Mouse (Mus musculus) heart, embryonic 10.5 days (tissue): Measurements from ENCODE around the gene Wdfy1. TPM values are rescaled to one million over a fixed set of nuclear protein-coding genes. Genes with fewer than 3 reads are reported as not detected.

Source experiments
- DNase-seq: peaks from one replicate; pipeline ENCODE4 v3.0.0-alpha.2; 2017; ENCODE audit warnings: low spot score
- H3K27ac ChIP-seq: fragments of 300-500 bp; sonication (generic); 2 replicates; pipeline ENCODE4 v1.5.1; 2016; ENCODE audit warnings: mild to moderate bottlenecking
- H3K27me3 ChIP-seq: fragments of 300-500 bp; sonication (generic); 2 replicates; pipeline ENCODE4 v1.6.1; 2016; ENCODE audit warnings: mild to moderate bottlenecking; ENCODE audit not compliant: poor library complexity, insufficient read depth, severe bottlenecking
- H3K36me3 ChIP-seq: fragments of 300-500 bp; sonication (generic); 2 replicates; pipeline ENCODE4 v1.6.1; 2016; ENCODE audit warnings: mild to moderate bottlenecking, moderate library complexity
- H3K4me1 ChIP-seq: fragments of 300-500 bp; sonication (generic); 2 replicates; pipeline ENCODE4 v1.6.1; 2016; ENCODE audit warnings: mild to moderate bottlenecking
- H3K4me3 ChIP-seq: fragments of 300-500 bp; sonication (generic); 2 replicates; pipeline ENCODE4 v1.5.1; 2016; ENCODE audit warnings: mild to moderate bottlenecking, moderate library complexity
- H3K9me3 ChIP-seq: fragments of 300-500 bp; sonication (generic); 2 replicates; pipeline ENCODE4 v1.6.1; 2016; ENCODE audit warnings: mild to moderate bottlenecking, moderate library complexity
- WGBS: fragments of 180-500 bp; shearing (Covaris S2); methylation state at CpG from one replicate; pipeline ENCODE4 v1.1.7; 2016; 5-methylcytosine and 5-hydroxymethylcytosine counted together
- polyA plus RNA-seq: library from polyadenylated mRNA; unstranded; fragments of >200 nt; fragmentation: Nextera tagmentation; extraction: Ambion mirVana; gene quantifications from 2 replicates; pipeline ENCODE4 v1.2.1, GENCODE M21; 2016

Wdfy1 gene
- polyA plus RNA-seq, result 25.1 and 25.5 TPM in 2 replicates

DNA sequence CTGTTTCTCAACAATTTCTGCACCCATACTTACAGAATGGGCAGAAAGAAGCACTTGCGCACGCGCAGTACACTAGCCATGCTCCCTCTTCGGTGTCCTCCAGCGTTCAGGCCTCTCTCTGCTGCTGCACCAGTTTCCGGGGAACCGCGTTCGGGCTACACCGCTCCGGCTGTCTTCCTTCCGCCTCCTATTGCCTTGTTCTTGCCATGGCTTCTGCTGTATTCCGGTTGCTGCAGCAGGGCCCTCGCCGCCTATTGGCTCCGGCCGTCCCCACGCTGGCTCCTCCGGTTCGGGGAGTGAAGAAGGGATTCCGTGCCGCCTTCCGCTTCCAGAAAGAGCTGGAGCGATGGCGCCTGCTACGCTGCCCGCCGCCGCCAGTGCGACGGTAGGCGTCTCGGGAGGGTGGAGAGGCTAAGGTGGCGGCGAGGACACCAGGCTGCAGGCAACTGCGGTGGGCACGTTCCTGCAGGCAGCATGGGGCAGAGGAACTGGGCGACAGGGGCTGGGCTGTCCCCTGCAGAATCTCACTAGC is at the start of gene Wdfy1, which contains the start of gene Mrpl44:
Gene Wdfy1, minus strand, starts transcription at position 217 of the 532 bp plus-strand sequence.
Gene Mrpl44, plus strand, starts transcription at position 92 of the 532 bp plus-strand sequence.
- under 1% methylated on average over 38 of the region's 38 CpGs for WGBS

DNA sequence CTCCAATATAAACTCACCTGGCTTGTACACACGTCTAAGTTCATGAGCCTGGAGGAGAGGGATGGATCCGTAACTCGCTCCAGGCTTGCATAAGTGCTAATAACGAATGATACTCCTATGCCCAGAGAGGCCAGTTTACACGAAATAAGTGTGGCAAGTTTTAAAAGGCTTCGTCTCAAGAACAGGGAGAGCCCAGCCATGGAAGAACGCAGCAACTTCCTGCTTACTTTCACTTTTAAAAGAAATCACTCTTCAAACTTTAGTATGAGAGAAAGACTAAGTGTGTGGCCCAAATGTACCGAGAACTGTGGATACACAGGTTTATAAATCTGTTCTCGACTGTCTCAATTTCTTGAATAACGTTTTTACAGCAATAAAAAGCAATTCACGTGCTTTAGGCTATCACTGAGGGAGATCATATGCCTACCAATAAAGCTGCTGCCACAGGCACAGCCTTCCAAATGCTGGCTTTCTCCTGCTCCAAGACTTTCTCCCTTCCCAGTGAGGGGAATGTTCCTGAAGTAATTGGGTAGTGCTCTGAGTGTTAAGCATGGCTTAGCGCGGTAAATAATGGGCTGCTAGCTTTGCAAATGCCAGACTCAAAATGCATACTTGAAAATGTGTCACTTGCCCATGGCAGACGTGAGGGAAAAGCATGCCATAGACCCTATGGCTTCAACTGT is 48.1 kb upstream of the Wdfy1 start:
- no peak for DNase-seq
- no peak overlapping the region for H3K27ac ChIP-seq
- 79% methylated on average over 14 of the region's 14 CpGs for WGBS
- no peaks in the 10 kb centered on the region for H3K9me3 ChIP-seq
- no peaks in the 10 kb centered on the region for H3K27me3 ChIP-seq
- peaks cover 8% of the 10 kb centered on the region; the same call in 1 of the 2 replicates for H3K36me3 ChIP-seq
- 0 out of 2 replicates have a peak, but pooled peaks cover 7% of the 10 kb centered on the region for H3K4me1 ChIP-seq
- H3K4me3 ChIP-seq, result no peak overlapping the region

More for the DNA sequence above, at the start of gene Wdfy1, which contains the start of gene Mrpl44:
- Histone ChIP-seq H3K36me3 (peaks cover 33% of the 10 kb centered on the region), H3K27ac (peak within 1 kb of the TSS; percentile 96), H3K27me3 (no peaks in the 10 kb centered on the region), H3K9me3 (no peaks in the 10 kb centered on the region), H3K4me1 (0 out of 2 replicates have a peak, but pooled peaks cover 2% of the 10 kb centered on the region), H3K4me3 (peak within 1 kb of the TSS; percentile 93)
- DNase-seq, result peak; percentile 99

DNA sequence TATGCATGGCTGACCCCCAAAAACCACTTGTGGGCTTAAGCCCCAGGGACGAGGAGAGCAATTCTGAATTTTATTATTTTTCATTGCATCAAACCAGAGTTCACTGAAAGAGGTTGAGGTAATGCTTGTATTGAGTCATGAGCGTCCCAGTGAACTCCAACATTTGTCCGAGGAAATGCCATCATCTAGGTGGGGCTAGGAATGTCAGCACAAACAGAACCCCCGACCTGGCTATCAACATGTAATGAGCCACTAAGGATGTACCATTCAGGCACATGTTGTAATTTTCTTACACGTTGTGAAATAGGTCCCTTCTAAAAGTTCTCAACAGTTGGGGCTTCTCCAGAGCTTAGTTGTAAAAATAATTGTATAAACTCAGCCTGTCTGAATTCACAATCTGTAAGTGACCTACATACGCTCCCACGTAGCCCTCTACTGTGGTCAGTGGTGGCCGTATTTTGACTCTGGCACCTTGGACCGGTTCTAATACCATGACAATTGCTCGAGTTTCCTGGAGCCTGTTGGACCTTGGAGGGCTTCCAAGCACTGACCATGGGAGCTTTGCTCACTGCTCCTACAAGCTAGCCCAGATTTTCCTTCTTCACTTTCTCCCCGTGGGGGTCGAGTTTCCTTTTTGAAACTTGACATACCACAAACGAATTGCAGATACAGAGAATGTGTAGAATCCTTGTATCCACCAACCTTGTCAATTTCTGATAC is 47.0 kb upstream of the Wdfy1 start:
- H3K27ac ChIP-seq, result no peak overlapping the region
- WGBS, result 67% methylated on average over 13 of the region's 13 CpGs
- DNase-seq, result no peak

DNA sequence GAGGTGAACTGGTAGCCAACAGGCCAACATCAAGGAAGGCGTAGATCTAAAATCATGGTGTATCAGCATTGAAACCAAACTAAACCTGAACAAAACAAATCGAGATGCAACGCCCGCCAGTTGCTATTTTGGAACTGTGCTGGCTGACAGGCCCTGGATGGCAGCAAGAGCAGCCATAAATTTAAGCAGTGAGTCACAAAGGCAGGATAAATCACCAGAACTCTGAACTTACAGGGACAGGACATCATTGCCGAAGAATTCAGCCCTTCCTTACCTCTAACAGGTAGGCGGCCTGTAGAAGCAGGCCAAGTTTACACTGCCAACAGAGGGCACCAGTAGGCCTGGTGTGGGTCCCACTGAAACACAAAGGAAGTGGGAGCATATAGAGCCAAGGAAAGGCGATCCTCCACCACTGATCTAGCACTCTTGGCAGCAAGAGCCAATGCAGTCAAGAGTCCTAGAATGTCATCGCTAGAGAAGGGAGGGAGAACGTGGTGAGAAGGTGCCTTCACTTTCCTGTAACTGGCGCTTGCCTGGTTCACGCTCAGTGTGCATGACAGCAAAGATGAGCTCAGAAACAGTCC is 43.4 kb upstream of the Wdfy1 start:
- Histone ChIP-seq H3K27me3 (no peaks in the 10 kb centered on the region), H3K4me3 (no peak overlapping the region), H3K4me1 (0 out of 2 replicates have a peak, but pooled peaks cover 2% of the 10 kb centered on the region), H3K36me3 (peaks cover 24% of the 10 kb centered on the region; the same call in 1 of the 2 replicates), H3K9me3 (no peaks in the 10 kb centered on the region), H3K27ac (no peak overlapping the region)
- WGBS, result 85% methylated on average over 11 of the region's 11 CpGs
- no peak for DNase-seq

More for the DNA sequence above, 47.0 kb upstream of the Wdfy1 start:
- H3K36me3 ChIP-seq, result peaks cover 11% of the 10 kb centered on the region; the same call in 1 of the 2 replicates
- H3K9me3 ChIP-seq, result no peaks in the 10 kb centered on the region
- H3K4me3 ChIP-seq, result no peak overlapping the region
- 0 out of 2 replicates have a peak, but pooled peaks cover 7% of the 10 kb centered on the region for H3K4me1 ChIP-seq
- no peaks in the 10 kb centered on the region for H3K27me3 ChIP-seq

DNA sequence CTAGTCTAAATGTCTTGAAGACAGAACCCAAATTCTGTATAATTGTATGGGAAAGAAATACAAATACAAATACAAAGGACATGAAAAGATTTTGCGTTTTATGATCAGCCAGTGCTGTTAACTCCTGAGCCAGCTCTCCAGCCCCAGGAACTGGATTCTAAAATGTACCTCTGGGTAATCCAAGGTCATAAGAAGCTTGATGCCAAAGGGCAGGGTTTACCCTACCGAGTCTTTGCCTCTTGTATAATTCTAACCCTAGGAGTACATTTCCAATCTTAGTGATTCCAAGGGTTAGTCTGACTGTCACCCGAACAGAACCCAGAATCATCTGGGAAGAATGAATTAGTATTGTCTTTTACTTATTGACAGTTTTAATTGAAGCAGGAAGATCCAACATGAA is 39.5 kb upstream of the Wdfy1 start:
- Histone ChIP-seq H3K27me3 (no peaks in the 10 kb centered on the region), H3K4me1 (no peaks in the 10 kb centered on the region), H3K36me3 (peaks cover 27% of the 10 kb centered on the region; the same call in 1 of the 2 replicates), H3K27ac (no peak overlapping the region), H3K9me3 (no peaks in the 10 kb centered on the region), H3K4me3 (no peak overlapping the region)
- 84% methylated on average over 3 of the region's 3 CpGs for WGBS
- no peak for DNase-seq

DNA sequence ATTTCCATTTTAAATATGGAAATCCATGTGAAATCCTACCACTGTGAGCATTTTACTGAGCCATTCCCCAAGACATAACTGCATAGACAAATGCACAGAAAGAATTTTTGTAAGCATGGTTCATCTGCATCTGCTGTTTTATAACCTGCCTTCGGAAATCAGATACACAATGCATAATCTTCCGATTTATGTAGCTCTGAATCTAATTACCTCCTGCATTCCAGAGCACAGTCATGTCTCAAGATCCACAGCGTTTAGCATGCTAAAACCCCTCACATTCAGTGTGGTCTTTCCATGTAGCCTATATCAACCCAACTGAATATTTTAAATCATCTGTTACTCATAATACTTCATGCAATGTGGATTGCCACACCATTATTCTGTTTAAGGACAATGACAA is 33.5 kb upstream of the Wdfy1 start:
- H3K27ac ChIP-seq, result no peak overlapping the region
- H3K27me3 ChIP-seq, result no peaks in the 10 kb centered on the region
- H3K36me3 ChIP-seq, result peaks cover 25% of the 10 kb centered on the region; the same call in 1 of the 2 replicates
- no peak overlapping the region for H3K4me3 ChIP-seq
- H3K9me3 ChIP-seq, result no peaks in the 10 kb centered on the region
- peaks cover 12% of the 10 kb centered on the region; the same call in 1 of the 2 replicates for H3K4me1 ChIP-seq
- 81% methylated on average over 3 of the region's 3 CpGs for WGBS
- no peak for DNase-seq

DNA sequence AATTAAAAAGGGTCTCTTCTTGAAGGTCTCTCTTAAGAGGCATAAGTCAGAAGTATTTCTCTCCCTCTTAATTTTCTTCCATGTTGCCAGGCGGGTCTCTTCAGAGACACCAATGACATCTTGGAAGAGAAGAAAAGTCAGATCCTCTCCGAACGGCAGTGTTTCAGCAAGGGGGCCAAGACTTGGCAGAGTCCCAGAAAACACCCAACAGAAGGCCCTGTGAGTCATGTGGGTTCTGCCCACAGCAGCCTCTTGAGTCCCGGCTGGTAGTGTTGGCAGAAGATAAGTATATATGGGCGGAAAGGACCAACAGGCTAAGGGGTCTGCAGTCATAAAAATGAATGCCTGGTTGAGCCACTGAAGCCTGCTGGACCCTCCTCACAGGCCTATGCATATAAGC is 30.9 kb upstream of the Wdfy1 start:
- no peak for DNase-seq
- Histone ChIP-seq H3K9me3 (no peaks in the 10 kb centered on the region), H3K4me3 (no peak overlapping the region), H3K27ac (no peak overlapping the region), H3K27me3 (no peaks in the 10 kb centered on the region), H3K4me1 (peaks cover 15% of the 10 kb centered on the region; the same call in 1 of the 2 replicates), H3K36me3 (peaks cover 13% of the 10 kb centered on the region; the same call in 1 of the 2 replicates)
- 57% methylated on average over 5 of the region's 5 CpGs for WGBS

DNA sequence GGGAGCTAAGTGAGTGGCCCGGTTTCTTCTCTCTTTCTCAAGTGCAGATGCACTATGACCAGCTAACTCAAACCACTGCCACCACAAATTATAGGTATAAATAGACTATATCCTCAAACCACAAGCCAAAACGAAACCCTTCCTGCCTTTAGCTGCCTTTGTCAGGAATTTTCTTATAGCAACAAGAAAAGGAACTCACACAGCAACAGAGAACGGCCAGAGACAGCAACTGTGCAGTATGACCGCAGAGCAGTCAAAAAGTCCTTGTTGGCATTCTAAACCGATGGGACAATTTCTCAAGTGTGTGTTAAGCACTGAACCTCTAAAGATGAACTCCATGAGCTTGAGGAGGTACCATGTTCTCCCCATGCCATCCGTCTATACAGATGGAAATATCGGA is 27.7 kb upstream of the Wdfy1 start:
- WGBS, result 80% methylated on average over 7 of the region's 7 CpGs
- H3K36me3 ChIP-seq, result peaks cover 24% of the 10 kb centered on the region; the same call in 1 of the 2 replicates
- no peaks in the 10 kb centered on the region for H3K27me3 ChIP-seq

DNA sequence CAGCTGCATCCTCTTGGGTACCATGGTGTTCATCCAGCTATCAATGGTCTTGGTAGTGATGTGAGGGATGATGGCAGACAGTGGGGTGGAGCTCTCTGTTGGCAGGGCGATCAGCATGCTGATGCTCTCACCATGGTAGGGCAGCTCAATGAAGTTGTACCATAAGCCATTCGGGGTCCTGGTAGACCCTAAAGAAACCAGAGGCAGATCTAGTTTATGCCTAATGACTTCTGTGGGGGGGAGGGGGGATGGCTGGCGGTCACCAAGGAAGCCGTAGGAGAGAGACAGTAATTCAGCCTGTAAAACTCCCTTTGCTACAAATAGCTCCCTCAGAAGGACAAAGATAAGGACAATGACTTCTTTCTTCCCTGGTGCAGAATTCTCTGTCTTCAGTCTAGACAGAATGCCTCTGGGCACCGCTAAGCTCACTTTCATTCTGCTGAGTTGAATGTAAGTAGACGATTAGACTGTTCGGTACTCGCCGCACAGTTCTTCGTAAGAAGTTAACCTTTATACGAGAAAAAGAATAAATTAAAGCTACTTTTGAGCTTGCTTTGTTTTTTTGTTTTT is 27.0 kb upstream of the Wdfy1 start:
- Histone ChIP-seq H3K4me1 (peaks cover 6% of the 10 kb centered on the region; the same call in 1 of the 2 replicates), H3K27ac (no peak overlapping the region), H3K9me3 (no peaks in the 10 kb centered on the region), H3K27me3 (no peaks in the 10 kb centered on the region), H3K36me3 (peaks cover 24% of the 10 kb centered on the region; the same call in 1 of the 2 replicates), H3K4me3 (no peak overlapping the region)
- WGBS, result 58% methylated on average over 11 of the region's 11 CpGs
- no peak for DNase-seq

More for the DNA sequence above, 27.7 kb upstream of the Wdfy1 start:
- peaks cover 10% of the 10 kb centered on the region; the same call in 1 of the 2 replicates for H3K4me1 ChIP-seq
- no peak overlapping the region for H3K4me3 ChIP-seq
- H3K27ac ChIP-seq, result no peak overlapping the region
- H3K9me3 ChIP-seq, result no peaks in the 10 kb centered on the region
- no peak for DNase-seq

DNA sequence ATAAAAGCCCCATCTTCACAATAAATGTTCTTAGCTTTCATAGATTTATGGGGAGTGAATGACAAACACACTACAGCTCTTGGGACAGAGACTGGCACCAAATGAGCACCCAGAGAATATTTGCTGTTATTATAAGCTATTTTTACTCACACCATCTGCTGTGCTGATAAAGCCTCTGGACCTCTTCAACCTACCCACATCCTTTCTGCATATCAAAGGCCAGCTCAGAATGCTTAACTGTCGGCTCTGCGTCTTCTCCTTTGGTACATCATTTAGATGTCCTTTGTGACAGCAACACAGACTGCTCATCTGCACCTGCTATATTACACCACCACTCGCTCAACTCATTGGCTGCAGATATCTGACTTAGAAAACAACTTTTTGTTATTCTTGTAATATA is 21.1 kb upstream of the Wdfy1 start:
- H3K27ac ChIP-seq, result no peak overlapping the region
- H3K27me3 ChIP-seq, result no peaks in the 10 kb centered on the region
- DNase-seq, result no peak
- peaks cover 16% of the 10 kb centered on the region; the same call in 1 of the 2 replicates for H3K36me3 ChIP-seq
- H3K4me3 ChIP-seq, result no peak overlapping the region
- H3K4me1 ChIP-seq, result no peaks in the 10 kb centered on the region
- 72% methylated on average over 3 of the region's 3 CpGs for WGBS
- H3K9me3 ChIP-seq, result no peaks in the 10 kb centered on the region

DNA sequence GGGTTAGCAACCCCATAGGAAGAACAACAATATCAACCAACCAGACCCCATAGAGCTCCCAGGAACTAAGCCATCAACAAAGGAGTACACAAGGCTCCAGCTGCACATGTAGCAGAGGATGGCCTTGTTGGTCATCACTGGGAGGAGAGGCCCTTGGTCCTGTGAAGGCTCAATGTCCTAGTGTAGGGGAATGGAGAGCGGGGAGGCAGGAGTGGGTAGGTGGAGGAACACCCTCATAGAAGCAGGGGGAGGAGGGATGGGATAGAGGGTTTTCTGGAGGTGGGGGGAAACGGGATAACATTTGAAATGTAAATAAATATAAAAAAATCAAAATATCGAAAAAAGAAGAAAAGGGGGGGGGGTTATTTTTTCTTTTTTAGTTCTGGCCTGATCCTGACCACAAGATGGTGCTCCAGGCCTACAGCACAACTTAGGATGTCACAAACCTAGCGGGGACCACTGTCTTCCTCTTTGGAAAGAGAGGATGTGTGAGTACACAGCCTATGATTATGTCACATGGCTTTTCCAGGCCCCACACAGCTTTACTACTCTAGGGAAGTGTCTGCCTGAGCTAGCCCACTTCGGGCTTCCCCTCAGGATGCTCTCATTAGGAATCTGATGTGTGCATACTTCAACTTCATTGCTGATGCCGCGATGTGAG is 10.5 kb upstream of the Wdfy1 start:
- no peaks in the 10 kb centered on the region for H3K4me1 ChIP-seq
- no peaks in the 10 kb centered on the region for H3K27me3 ChIP-seq
- no peak overlapping the region for H3K27ac ChIP-seq
- no peak for DNase-seq
- H3K4me3 ChIP-seq, result no peak overlapping the region
- H3K9me3 ChIP-seq, result no peaks in the 10 kb centered on the region
- 61% methylated on average over 7 of the region's 7 CpGs for WGBS
- peaks cover 17% of the 10 kb centered on the region for H3K36me3 ChIP-seq

DNA sequence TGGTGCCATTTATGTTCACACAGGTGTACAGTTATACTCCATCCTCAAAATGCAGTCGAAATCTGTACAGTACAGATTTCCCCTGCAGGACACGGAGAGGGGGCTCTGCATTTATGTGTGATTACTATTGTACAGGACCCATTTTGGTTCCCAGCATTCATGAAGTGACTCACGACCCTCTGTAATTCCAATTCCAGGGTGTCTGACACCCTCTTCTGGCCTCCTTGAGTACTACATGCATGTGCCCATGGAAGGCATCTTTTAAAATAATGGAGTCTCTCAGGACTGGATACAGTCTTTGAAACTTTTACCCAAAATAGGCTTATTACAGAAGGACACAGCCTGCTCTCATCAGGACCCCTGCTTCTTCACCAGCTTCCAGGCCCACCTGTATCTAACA is 6.5 kb upstream of the Wdfy1 start:
- no peaks in the 10 kb centered on the region for H3K9me3 ChIP-seq
- DNase-seq, result no peak
- no peak overlapping the region for H3K4me3 ChIP-seq
- H3K4me1 ChIP-seq, result 0 out of 2 replicates have a peak, but pooled peaks cover 2% of the 10 kb centered on the region
- H3K27ac ChIP-seq, result no peak overlapping the region
- H3K36me3 ChIP-seq, result peaks cover 54% of the 10 kb centered on the region
- 82% methylated on average over 3 of the region's 3 CpGs for WGBS
- H3K27me3 ChIP-seq, result no peaks in the 10 kb centered on the region
